Mouse (Mus musculus): Measurements from ENCODE around the gene Map3k21.

The Map3k21 gene

GRCm38 (mm10) chr8:125996980-125997379, 86.7 kb downstream of the Map3k21 start:
- in situ Hi-C loops (cut with MboI; ENCODE audit: low pct_unique_long_range_greater_than_20kb in 1 of 2, low sequenced_read_pairs in 2 of 2, unreplicated experiment in 1 of 2) = no loop called here

All from mouse embryonic stem cell (cell line).